Mouse (Mus musculus): ENCODE data around the gene Mrps35.
A peak's percentile ranks its signal among the peaks of the same experiment; 100 is the strongest.

Gene Mrps35

GRCm38 (mm10) chr6:147030096-147030885 is 12.3 kb upstream of the Mrps35 start:
- peak; percentile 63 to 72 for DNase-seq

- DNase-seq: peak; percentile 31 to 41
These were observed 10.2 kb upstream of the Mrps35 start, which contains the start of gene Rep15 for GRCm38 (mm10) chr6:147032303-147032925. Gene Rep15, plus strand, starts transcription at chr6:147032584.

- no peak for DNase-seq
These were observed 1.1 kb downstream of the Mrps35 start for GRCm38 (mm10) chr6:147043633-147044032.

- no peak for DNase-seq
These were observed 6.8 kb downstream of the Mrps35 start for GRCm38 (mm10) chr6:147049239-147049805.

- no peak for DNase-seq
These were observed 9.1 kb downstream of the Mrps35 start for GRCm38 (mm10) chr6:147051666-147052065.

GRCm38 (mm10) chr6:147052440-147052839 is 9.9 kb downstream of the Mrps35 start:
- no peak for DNase-seq

- no peak for DNase-seq
These were observed 11.5 kb downstream of the Mrps35 start for GRCm38 (mm10) chr6:147053785-147054646.

GRCm38 (mm10) chr6:147055374-147055977 is 12.9 kb downstream of the Mrps35 start:
- no peak for DNase-seq

GRCm38 (mm10) chr6:147059326-147059725 is 16.8 kb downstream of the Mrps35 start:
- no peak for DNase-seq

- DNase-seq: no peak
These were observed 19.1 kb downstream of the Mrps35 start for GRCm38 (mm10) chr6:147061630-147062029.

GRCm38 (mm10) chr6:147062034-147062433 is 19.5 kb downstream of the Mrps35 start:
- no peak for DNase-seq

GRCm38 (mm10) chr6:147062694-147063093 is 20.1 kb downstream of the Mrps35 start:
- no peak for DNase-seq

- DNase-seq: no peak
These were observed 21.8 kb downstream of the Mrps35 start for GRCm38 (mm10) chr6:147064226-147064943.

GRCm38 (mm10) chr6:147064944-147065261 is 22.3 kb downstream of the Mrps35 start:
- no peak for DNase-seq

GRCm38 (mm10) chr6:147075808-147076387 is 33.3 kb downstream of the Mrps35 start:
- no peak for DNase-seq

GRCm38 (mm10) chr6:147076878-147077277 is 34.3 kb downstream of the Mrps35 start:
- no peak for DNase-seq

GRCm38 (mm10) chr6:147079919-147080318 is 37.4 kb downstream of the Mrps35 start:
- no peak for DNase-seq

GRCm38 (mm10) chr6:147085398-147086040 is 43.0 kb downstream of the Mrps35 start:
- DNase-seq: no peak

- DNase-seq: no peak
These were observed 44.1 kb downstream of the Mrps35 start, which contains the start of gene Mansc4 for GRCm38 (mm10) chr6:147086594-147087225. Gene Mansc4, minus strand, starts transcription at chr6:147087032.

GRCm38 (mm10) chr6:147087736-147088135 is 45.2 kb downstream of the Mrps35 start:
- no peak for DNase-seq

Measured in cerebellum, postnatal 36 days (tissue).